Mouse (Mus musculus): ENCODE results near the gene Prkar1a. TPM values are rescaled to one million over a fixed set of nuclear protein-coding genes. Genes with fewer than 3 reads are reported as not detected.

Prkar1a gene
- total and polyA plus RNA-seq, 2 experiments: 47.2 to 59.9 TPM

DNA sequence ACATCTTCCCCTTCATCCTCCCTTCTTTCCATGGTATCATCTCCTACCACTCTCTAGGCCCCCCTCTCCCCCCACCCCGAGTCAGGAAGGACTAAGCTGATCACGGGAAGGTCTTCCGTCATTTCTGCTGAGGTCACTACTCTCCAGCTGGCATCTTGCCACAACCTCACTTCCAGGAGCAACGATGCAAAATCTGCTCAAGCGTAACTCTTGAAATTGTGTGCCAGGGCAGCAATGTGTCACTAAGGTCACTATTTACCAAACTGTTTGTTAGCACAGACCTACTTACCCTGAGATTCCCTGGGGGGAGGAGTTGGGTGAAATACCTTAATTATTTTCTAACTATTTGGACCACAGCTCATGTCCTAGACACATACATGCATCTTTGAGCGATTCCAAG lies 51.6 kb downstream of the Prkar1a start:
- Histone ChIP-seq H3K9ac (ENCODE audit: low read depth, low read length) (no peak overlapping the region), H3K4me3 (ENCODE audit: insufficient read depth, low read depth, low read length) (no peak overlapping the region), H3K27me3 (ENCODE audit: control insufficient read depth, insufficient read depth, low read length) (no peaks in the 10 kb centered on the region), H3K79me2 (ENCODE audit: control insufficient read depth, insufficient read depth, low read length) (peaks cover 30% of the 10 kb centered on the region; the same call in 1 of the 2 replicates), H3K4me1 (ENCODE audit: control insufficient read depth, insufficient read depth, low read length) (peaks cover 33% of the 10 kb centered on the region), H3K27ac (replicated peaks; ENCODE audit: insufficient read depth, low read depth, low read length) (peak overlapping the region; percentile 90), H3K36me3 (ENCODE audit: control insufficient read depth, insufficient read depth, low read length) (no peaks in the 10 kb centered on the region)
- 6% methylated on average over 6 of the region's 6 CpGs for WGBS
- DNase-seq (ENCODE audit: extremely low read depth, low read depth, low spot score): peak; percentile 95
- no peak for TF ChIP-seq CTCF (IDR thresholded peaks at IDR 0.05; ENCODE audit: low read depth, low read length)
- no peak for TF ChIP-seq POLR2A (IDR thresholded peaks at IDR 0.05; ENCODE audit: extremely low read depth, insufficient read depth, low read length)

DNA sequence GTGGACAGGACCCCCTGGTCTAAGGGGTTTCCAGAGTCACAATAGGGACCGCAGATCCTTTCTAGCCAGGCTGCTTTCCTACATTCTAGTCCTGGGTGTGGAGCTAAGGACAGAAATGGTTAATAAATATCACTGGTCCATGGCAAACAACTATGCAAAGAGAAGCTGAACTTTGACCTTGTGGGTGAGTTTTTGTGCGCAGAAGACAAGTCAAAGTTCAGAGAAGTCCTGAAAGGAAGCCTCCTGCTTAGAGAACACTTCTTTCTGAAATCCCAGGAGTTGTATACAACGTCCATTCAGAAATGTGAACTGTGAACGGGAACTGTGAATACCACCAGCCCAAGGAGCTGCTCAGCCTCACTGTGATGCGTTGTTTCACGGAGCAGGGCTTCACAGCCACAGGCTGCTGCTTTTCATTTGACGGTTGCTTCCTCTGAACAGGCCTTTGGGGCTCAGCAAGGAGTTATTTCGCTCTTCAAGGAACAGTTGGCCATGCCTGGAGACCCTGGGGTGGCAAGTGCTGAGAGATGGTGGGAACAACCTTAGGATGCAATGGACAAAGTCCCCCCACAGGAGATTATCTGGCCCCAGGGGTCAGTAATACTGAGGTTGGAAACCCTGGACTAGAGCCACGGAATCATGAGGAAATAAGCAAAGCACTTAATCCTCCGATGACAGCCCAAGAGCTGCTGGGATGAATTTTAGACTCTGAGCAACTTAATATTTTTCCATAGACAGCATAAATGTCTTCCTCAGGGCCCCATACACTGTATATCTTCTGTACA lies 53.0 kb downstream of the Prkar1a start:
- no peak overlapping the region for H3K4me3 ChIP-seq (ENCODE audit: insufficient read depth, low read depth, low read length)
- peak overlapping the region; percentile 45 for H3K9ac ChIP-seq (ENCODE audit: low read depth, low read length)
- peak; percentile 93 for DNase-seq (ENCODE audit: extremely low read depth, low read depth, low spot score)
- H3K27ac ChIP-seq (replicated peaks; ENCODE audit: insufficient read depth, low read depth, low read length): peak overlapping the region; percentile 90
- H3K27me3 ChIP-seq (ENCODE audit: control insufficient read depth, insufficient read depth, low read length): no peaks in the 10 kb centered on the region
- H3K4me1 ChIP-seq (ENCODE audit: control insufficient read depth, insufficient read depth, low read length): peaks cover 37% of the 10 kb centered on the region
- TF ChIP-seq POLR2A (IDR thresholded peaks at IDR 0.05; ENCODE audit: extremely low read depth, insufficient read depth, low read length) (no peak), CTCF (IDR thresholded peaks at IDR 0.05; ENCODE audit: low read depth, low read length) (no peak)
- H3K36me3 ChIP-seq (ENCODE audit: control insufficient read depth, insufficient read depth, low read length): no peaks in the 10 kb centered on the region
- 12% methylated on average over 10 of the region's 10 CpGs for WGBS
- H3K79me2 ChIP-seq (ENCODE audit: control insufficient read depth, insufficient read depth, low read length): peaks cover 26% of the 10 kb centered on the region; the same call in 1 of the 2 replicates

DNA sequence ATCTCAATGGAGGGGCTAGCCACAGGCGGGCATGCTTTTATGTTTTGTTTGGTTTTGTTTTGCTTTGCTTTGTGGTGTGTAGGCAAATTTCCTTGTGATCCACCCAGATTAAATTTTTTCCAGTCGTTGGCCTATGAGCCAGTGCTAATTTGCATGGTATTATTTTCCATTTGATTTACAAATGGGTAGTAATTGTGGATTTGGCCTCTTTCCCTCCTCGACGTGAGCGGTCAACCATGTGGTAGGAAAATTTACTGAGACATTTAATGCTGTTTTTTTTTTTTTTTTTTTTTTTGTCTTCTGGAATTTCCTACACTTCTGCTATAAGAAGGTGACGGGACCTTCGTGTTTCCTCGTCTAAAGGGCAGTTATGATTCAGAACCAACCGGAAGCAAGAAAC lies 54.6 kb downstream of the Prkar1a start:
- H3K36me3 ChIP-seq (ENCODE audit: control insufficient read depth, insufficient read depth, low read length): no peaks in the 10 kb centered on the region
- 67% methylated on average over 9 of the region's 9 CpGs for WGBS
- no peak overlapping the region for H3K4me3 ChIP-seq (ENCODE audit: insufficient read depth, low read depth, low read length)
- no peaks in the 10 kb centered on the region for H3K27me3 ChIP-seq (ENCODE audit: control insufficient read depth, insufficient read depth, low read length)
- no peak overlapping the region for H3K9ac ChIP-seq (ENCODE audit: low read depth, low read length)
- TF ChIP-seq POLR2A (IDR thresholded peaks at IDR 0.05; ENCODE audit: extremely low read depth, insufficient read depth, low read length) (no peak), CTCF (IDR thresholded peaks at IDR 0.05; ENCODE audit: low read depth, low read length) (no peak)
- H3K79me2 ChIP-seq (ENCODE audit: control insufficient read depth, insufficient read depth, low read length): peaks cover 18% of the 10 kb centered on the region; the same call in 1 of the 2 replicates
- H3K27ac ChIP-seq (replicated peaks; ENCODE audit: insufficient read depth, low read depth, low read length): peak overlapping the region; percentile 78
- peaks cover 39% of the 10 kb centered on the region for H3K4me1 ChIP-seq (ENCODE audit: control insufficient read depth, insufficient read depth, low read length)
- DNase-seq (ENCODE audit: extremely low read depth, low read depth, low spot score): no peak

DNA sequence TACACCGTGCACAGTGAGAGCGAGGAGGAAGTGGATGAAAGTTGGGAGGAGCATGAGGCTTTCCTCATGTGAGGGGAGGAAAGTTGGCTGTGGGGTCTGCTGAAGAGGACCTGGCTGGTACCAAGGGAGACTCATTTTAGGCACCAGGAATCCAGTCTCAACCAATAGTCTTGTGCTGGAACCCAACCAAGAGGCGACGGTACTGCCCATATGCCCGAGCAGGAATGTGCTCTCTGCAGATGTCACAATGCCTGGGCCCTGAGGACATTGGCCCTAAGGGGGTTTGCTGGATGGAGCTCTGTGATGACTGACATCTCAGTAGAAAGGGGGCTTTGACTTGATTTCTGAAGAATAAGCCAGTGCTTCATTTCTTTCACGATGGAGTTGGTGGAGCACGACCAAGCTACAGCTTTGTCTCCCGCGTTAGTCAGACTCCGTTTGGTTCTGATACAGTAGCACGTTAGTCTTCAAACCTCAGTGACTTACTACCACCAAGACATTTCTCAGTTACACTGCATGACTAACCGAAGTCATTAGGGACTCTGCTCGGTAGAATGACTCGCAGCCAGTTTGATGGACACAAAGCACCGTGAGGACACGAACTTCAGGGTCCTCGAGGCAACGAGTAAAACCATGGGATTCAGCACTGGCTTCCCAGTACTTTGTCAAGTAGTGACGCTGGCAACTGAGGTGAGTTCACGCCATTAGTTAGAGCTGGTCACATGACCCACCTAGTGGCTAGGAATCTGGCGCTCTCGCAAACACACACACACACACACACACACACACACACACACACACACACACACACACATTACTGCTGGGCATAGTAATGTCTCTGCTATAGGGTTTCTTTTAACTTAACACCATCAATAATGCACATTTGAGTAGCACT lies 55.4 kb downstream of the Prkar1a start:
- H3K9ac ChIP-seq (ENCODE audit: low read depth, low read length): no peak overlapping the region
- H3K27me3 ChIP-seq (ENCODE audit: control insufficient read depth, insufficient read depth, low read length): no peaks in the 10 kb centered on the region
- no peak overlapping the region for H3K4me3 ChIP-seq (ENCODE audit: insufficient read depth, low read depth, low read length)
- WGBS: 60% methylated on average over 22 of the region's 22 CpGs
- H3K36me3 ChIP-seq (ENCODE audit: control insufficient read depth, insufficient read depth, low read length): no peaks in the 10 kb centered on the region
- peak; percentile 67 for DNase-seq (ENCODE audit: extremely low read depth, low read depth, low spot score)
- H3K27ac ChIP-seq (replicated peaks; ENCODE audit: insufficient read depth, low read depth, low read length): peak overlapping the region; percentile 78
- TF ChIP-seq POLR2A (IDR thresholded peaks at IDR 0.05; ENCODE audit: extremely low read depth, insufficient read depth, low read length): no peak
- no peak for TF ChIP-seq CTCF (IDR thresholded peaks at IDR 0.05; ENCODE audit: low read depth, low read length)
- peaks cover 12% of the 10 kb centered on the region; the same call in 1 of the 2 replicates for H3K79me2 ChIP-seq (ENCODE audit: control insufficient read depth, insufficient read depth, low read length)
- peaks cover 43% of the 10 kb centered on the region for H3K4me1 ChIP-seq (ENCODE audit: control insufficient read depth, insufficient read depth, low read length)

DNA sequence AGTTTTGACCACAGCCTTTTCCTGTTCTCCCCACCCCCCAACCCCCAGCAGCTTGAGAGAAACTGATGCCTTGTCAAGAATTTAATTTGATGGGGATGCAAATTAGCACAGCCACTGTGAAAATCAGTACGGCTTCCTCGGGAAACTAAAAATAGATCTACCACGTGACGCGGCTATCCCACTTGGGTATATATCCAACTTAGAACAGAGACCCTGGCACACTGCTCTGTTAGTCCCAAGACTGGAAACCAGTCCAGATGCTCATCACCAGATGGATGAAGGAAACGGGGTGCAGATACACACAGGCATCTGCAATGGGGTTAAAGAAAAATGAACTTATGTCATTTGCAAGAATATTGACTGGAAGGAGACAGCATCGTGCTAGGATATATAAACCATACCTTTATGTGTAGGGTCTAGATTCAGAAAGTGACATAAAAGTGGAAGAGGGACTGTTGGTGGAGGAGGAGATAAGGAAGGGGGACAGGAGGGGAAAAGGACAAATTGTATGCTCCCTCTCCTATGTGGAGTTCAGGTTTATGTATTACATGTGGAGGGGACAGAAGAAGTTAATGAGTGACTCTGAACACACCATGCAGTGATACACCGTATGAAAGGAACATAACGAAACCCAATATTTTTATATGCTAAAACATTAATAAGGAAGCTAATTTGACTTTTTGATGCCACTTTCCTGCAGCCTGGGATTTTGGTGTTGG lies 56.3 kb downstream of the Prkar1a start:
- H3K36me3 ChIP-seq (ENCODE audit: control insufficient read depth, insufficient read depth, low read length): no peaks in the 10 kb centered on the region
- H3K27ac ChIP-seq (replicated peaks; ENCODE audit: insufficient read depth, low read depth, low read length): peak overlapping the region; percentile 78
- DNase-seq (ENCODE audit: extremely low read depth, low read depth, low spot score): no peak
- 13% methylated on average over 9 of the region's 9 CpGs for WGBS
- TF ChIP-seq POLR2A (IDR thresholded peaks at IDR 0.05; ENCODE audit: extremely low read depth, insufficient read depth, low read length): no peak
- TF ChIP-seq CTCF (IDR thresholded peaks at IDR 0.05; ENCODE audit: low read depth, low read length): no peak
- peaks cover 11% of the 10 kb centered on the region; the same call in 1 of the 2 replicates for H3K79me2 ChIP-seq (ENCODE audit: control insufficient read depth, insufficient read depth, low read length)
- H3K9ac ChIP-seq (ENCODE audit: low read depth, low read length): peak overlapping the region; percentile 12; the same call in 1 of the 2 replicates
- peaks cover 47% of the 10 kb centered on the region for H3K4me1 ChIP-seq (ENCODE audit: control insufficient read depth, insufficient read depth, low read length)
- H3K27me3 ChIP-seq (ENCODE audit: control insufficient read depth, insufficient read depth, low read length): no peaks in the 10 kb centered on the region
- H3K4me3 ChIP-seq (ENCODE audit: insufficient read depth, low read depth, low read length): peak overlapping the region; percentile 16
